Mouse (Mus musculus): ENCODE measurements around the gene Ms4a4b. TPM values are rescaled to one million over a fixed set of nuclear protein-coding genes. Genes with fewer than 3 reads are reported as not detected.
"Not testable (repeated sequence)": the region's sequence is repeated elsewhere in the genome, so short reads cannot be mapped to it uniquely, and the experiment has no call there.

Gene Ms4a4b
- not detected for total RNA-seq (2021)
- long read RNA-seq, experiment 1 = 0 reads
- long read RNA-seq, experiment 2 = 0 reads

DNA sequence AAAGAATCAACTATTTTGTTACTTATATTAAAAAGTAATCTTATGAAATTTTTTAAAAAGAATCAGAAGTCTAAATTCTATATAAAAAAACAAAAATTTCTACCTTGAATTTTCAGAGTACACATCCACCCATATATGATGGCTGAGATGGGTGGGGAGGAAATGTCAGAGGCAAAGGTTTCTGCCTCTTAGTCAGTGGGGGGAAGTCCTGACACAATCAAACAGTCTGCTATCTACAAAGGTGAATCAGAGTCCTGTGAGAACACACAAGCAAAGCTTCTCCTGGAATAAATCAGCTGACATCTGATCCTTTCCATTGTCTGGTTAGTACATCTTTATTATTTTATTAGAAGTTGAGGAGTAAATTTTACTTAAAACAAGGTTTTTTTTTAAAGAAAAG lies at the start of gene Ms4a4b:
TSS of gene Ms4a4b (plus strand) at position 216 of the 400 bp plus-strand sequence.
- intact Hi-C loops (cut with DNase I) = no loop called here
- no peak for DNase-seq (ENCODE audit: low spot score in 2 of 2)

DNA sequence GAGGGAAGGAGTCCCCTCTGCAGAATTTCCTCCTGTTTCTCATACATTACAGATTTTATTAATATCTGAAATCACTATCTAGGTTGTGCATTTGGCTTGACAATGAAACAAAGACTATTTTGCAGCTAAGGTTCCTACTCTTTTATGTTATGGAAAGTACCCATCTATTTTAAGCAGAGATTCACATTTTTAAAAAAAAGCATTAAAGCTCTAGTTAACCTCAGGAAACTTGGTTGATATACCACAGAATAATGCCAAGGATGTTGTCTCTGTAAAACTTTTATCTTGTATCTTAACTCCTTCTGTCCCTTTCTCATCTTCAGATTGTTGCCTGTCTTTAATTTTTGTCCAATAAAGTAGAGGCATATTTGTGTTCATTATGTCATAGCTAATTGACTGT lies 47.6 kb upstream of the Ms4a4b start:
- DNase-seq (ENCODE audit: low spot score in 2 of 2) = no peak

GRCm38 (mm10) chr19:11404527-11404926 lies 38.8 kb upstream of the Ms4a4b start, which contains the start of gene Ms4a4c:
Gene Ms4a4c (plus strand): TSS chr19:11404770.
- DNase-seq (ENCODE audit: low spot score in 2 of 2) = no peak
- intact Hi-C loops (cut with DNase I) = no loop called here

More for the DNA sequence above, 47.6 kb upstream of the Ms4a4b start:
- intact Hi-C loops (cut with DNase I) = no loop called here

- intact Hi-C loops (cut with DNase I) = no loop called here
- DNase-seq (ENCODE audit: low spot score in 2 of 2) = no peak
Measured at GRCm38 (mm10) chr19:11407428-11407827, 35.9 kb upstream of the Ms4a4b start.

GRCm38 (mm10) chr19:11408591-11408990 lies 34.8 kb upstream of the Ms4a4b start:
- intact Hi-C loops (cut with DNase I) = no loop called here
- DNase-seq (ENCODE audit: low spot score in 2 of 2) = no peak

DNA sequence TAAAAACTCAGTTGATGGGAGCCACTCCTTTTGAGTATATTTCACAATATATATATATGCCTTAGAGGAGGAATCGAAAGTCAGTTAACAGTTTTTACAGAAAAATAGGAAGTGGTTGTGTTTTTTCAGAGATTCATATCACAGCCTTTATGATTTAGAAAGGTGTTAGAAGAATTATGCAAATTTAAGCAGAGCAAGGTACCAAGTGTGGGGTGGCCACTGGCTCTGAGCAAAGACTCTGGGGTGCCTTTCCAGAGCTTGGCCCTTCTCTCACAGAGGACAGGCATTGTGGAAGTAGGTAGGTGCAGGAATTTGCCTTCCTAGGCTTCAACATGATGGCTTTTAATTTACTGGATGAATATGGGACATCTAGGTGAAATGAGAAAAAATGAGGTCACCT lies 31.7 kb upstream of the Ms4a4b start:
- intact Hi-C loops (cut with DNase I) = no loop called here
- DNase-seq (ENCODE audit: low spot score in 2 of 2) = no peak

DNA sequence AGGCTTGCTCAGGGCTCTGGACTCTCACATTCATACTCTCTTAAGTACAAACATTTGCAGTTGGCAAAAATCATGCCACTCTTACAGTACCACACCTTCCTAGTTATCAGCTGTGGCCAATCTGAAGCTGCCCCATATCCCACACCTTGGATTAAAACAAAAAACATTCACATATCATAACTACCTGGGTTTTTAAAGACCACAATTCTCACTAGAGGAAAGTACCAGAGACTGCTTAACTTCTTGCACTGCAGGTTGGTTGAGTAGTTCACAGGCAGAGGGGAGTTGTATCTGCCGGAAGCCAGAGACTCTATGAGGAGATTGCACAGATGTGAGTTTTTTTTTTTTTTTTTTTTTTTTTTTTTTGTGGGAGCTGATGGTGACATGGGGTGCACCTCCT lies 29.3 kb upstream of the Ms4a4b start:
- no peak for DNase-seq (ENCODE audit: low spot score in 2 of 2)
- intact Hi-C loops (cut with DNase I) = no loop called here

GRCm38 (mm10) chr19:11415581-11415980 lies 27.8 kb upstream of the Ms4a4b start:
- DNase-seq (ENCODE audit: low spot score in 2 of 2) = no peak
- intact Hi-C loops (cut with DNase I) = no loop called here

DNA sequence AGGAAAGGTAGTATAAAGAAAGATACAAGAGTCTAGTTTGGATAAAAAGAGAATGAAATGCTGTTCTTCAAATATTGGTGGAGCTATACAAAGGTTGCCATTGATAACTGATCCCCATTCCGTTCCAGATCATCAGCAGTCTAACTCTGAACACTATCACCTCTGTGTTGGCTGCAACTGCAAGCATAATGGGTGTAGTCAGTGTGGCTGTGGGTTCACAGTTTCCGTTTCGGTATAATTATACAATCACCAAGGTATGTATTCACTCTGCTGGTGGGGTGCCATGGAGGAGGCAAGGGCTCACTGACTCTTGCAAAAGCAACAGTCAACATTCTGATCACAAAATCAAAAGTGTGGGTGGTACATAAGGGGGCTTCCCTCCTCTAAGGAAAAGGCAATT lies 24.5 kb upstream of the Ms4a4b start:
- DNase-seq (ENCODE audit: low spot score in 2 of 2); intact Hi-C loops (cut with DNase I): not testable (repeated sequence)

GRCm38 (mm10) chr19:11431209-11431608 lies 12.1 kb upstream of the Ms4a4b start:
- DNase-seq (ENCODE audit: low spot score in 2 of 2); intact Hi-C loops (cut with DNase I): not testable (repeated sequence)

DNA sequence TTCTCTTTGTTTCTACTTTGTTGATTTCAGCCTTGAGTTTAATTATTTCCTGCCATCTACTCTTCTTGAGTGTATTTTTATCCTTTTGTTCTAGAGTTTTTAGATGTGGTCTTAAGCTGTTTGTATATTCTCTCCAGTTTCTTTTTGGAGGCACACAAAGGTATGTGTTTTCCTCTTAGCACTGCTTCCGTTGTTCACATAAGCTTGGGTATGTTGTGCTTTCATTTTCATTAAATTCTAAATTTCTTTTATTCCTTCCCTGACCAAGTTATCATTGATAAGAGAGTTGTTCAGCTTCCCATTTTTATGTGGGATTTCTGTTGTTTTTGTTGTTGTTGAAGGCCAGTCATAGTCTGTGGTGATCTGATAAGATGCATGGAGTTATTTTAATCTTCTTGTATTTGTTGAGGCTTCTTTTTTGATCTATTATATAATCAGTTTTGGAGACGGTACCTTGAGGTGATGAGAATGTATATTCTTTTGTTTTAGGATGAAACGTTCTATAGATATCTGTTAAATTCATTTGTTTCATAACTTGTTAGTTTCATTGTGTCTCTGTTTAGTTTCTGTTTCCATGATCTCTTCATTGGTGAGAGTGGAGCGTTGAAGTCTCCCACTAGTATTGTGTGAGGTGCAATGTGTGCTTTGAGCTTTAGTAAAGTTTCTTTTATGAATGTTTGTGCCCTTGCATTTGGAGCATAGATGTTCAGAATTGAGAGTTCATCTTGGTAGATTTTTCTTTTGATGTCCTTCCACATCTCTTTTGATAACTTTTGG lies 8.1 kb upstream of the Ms4a4b start:
- DNase-seq (ENCODE audit: low spot score in 2 of 2) = no peak
- intact Hi-C loops (cut with DNase I) = no loop called here

- no peak for DNase-seq (ENCODE audit: low spot score in 2 of 2)
- intact Hi-C loops (cut with DNase I) = no loop called here
Measured at GRCm38 (mm10) chr19:11443964-11444363, 611 bp downstream of the Ms4a4b start.

DNA sequence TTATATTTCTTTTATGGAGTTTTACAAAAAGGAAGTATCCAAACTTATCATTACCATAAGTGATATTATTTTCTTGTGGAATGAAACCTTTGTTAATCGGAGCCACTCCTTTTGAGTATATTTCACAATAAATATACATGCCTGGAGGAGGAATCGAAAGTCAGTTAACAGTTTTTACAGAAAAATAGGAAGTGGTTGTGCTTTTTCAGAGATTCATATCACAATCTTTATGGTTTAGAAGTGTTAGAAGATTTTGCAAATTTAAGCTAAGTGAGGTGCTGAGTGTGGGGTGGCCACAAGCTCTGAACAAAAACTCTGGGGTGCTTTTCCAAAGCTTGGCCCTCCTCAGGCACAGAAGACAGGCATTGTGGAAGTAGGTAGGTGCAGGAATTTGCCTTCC lies 3.9 kb downstream of the Ms4a4b start:
- DNase-seq (ENCODE audit: low spot score in 2 of 2) = no peak
- intact Hi-C loops (cut with DNase I) = no loop called here

- intact Hi-C loops (cut with DNase I); DNase-seq (ENCODE audit: low spot score in 2 of 2): not testable (repeated sequence)
Measured at GRCm38 (mm10) chr19:11459041-11459440, 15.7 kb downstream of the Ms4a4b start.

DNA sequence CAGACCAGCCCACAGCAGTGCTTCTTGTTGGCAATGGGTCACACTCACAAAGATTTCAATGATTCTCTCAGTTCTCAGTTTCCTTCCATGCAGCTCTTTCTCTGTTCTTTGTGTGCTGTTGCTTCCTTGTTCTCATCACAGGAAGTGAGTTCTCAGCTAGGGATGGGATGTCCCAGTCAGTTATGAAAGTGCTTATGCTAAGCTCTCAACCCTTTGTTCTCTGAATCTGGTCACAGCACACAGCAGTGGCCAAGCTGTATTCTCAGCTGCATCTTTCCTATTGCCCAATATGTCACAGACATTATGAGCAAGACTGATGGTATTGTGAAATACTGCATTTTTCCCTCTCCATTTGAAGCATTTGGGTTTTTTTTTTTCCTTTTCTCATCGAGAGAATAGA lies 21.4 kb downstream of the Ms4a4b start:
- intact Hi-C loops (cut with DNase I); DNase-seq (ENCODE audit: low spot score in 2 of 2): not testable (repeated sequence)

- intact Hi-C loops (cut with DNase I) = no loop called here
- peak in 1 of 2 experiments; percentile 9 for DNase-seq (ENCODE audit: low spot score in 2 of 2)
Measured at GRCm38 (mm10) chr19:11466471-11466870, 23.1 kb downstream of the Ms4a4b start.

- intact Hi-C loops (cut with DNase I); DNase-seq (ENCODE audit: low spot score in 2 of 2): not testable (repeated sequence)
Measured at GRCm38 (mm10) chr19:11468361-11468760, 25.0 kb downstream of the Ms4a4b start.

DNA sequence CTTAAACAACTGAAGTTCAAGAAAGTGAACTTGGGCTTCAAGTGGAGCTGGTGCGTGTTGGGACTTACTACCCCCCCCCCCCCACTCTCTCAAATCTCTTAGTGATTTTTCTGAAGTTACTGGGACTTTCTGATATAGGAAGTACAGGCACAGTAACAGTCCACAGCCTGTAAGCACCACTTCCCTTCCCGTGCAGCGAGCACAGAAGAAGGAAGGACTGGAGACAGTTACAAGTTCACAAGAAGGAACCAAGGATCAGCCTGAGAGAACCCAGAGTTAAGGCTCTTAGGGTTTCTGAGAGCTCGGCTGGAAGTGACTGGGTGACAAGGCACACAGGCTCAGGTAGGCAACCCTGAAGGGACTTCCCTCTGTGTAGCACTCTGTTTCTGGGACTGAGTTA lies 25.9 kb downstream of the Ms4a4b start, which contains the start of gene Ms4a6c:
TSS of gene Ms4a6c (plus strand) at position 152 of the 400 bp plus-strand sequence.
- intact Hi-C loops (cut with DNase I); DNase-seq (ENCODE audit: low spot score in 2 of 2): not testable (repeated sequence)

GRCm38 (mm10) chr19:11479714-11480113 lies 36.4 kb downstream of the Ms4a4b start:
- intact Hi-C loops (cut with DNase I) = no loop called here
- DNase-seq (ENCODE audit: low spot score in 2 of 2) = no peak

GRCm38 (mm10) chr19:11482684-11483083 lies 39.3 kb downstream of the Ms4a4b start:
- intact Hi-C loops (cut with DNase I) = no loop called here
- DNase-seq (ENCODE audit: low spot score in 2 of 2) = no peak

- intact Hi-C loops (cut with DNase I) = no loop called here
Measured at GRCm38 (mm10) chr19:11483941-11484340, 40.6 kb downstream of the Ms4a4b start.

More at GRCm38 (mm10) chr19:11483941-11484340, 40.6 kb downstream of the Ms4a4b start:
- no peak for DNase-seq (ENCODE audit: low spot score in 2 of 2)

Data from left cerebral cortex, postnatal 14 days (tissue).